Mouse (Mus musculus): Measurements from ENCODE around the gene Rassf7. TPM values are rescaled to one million over a fixed set of nuclear protein-coding genes. Genes with fewer than 3 reads are reported as not detected.

The Rassf7 gene
- total and polyA plus RNA-seq, 2 experiments from 2014 or later, result 5.8 to 43.2 TPM

- Histone ChIP-seq H3K36me3 (replicated peaks; ENCODE audit: control insufficient read depth, insufficient read depth, low read length) (peaks cover 6% of the 10 kb centered on the region; the same call in 1 of the 2 replicates), H3K27me3 (ENCODE audit: control insufficient read depth, insufficient read depth, low read length) (no peaks in the 10 kb centered on the region), H3K27ac (ENCODE audit: low read depth) (no peak overlapping the region), H3K9me3 (replicated peaks; ENCODE audit: control insufficient read depth, low read length) (no peaks in the 10 kb centered on the region), H3K4me3 (ENCODE audit: low read depth, low read length) (no peak overlapping the region), H3K4me1 (ENCODE audit: control insufficient read depth, insufficient read depth) (peaks cover 5% of the 10 kb centered on the region), H3K9ac (replicated peaks; ENCODE audit: low read depth, low read length) (no peak overlapping the region), H3K4me2 (ENCODE audit: low read depth, low read length) (no peak overlapping the region)
- 81% methylated on average over 8 of the region's 8 CpGs for WGBS
- no peak for DNase-seq (ENCODE audit: low spot score)
- TF ChIP-seq EP300 (IDR thresholded peaks at IDR 0.05; ENCODE audit: low read depth) (no peak), CTCF (IDR thresholded peaks at IDR 0.05; ENCODE audit: low read depth) (no peak)
- no peak for ATAC-seq (ENCODE audit: insufficient read depth, low read depth)
Observed at GRCm38 (mm10) chr7:141196619-141197282, 18.9 kb upstream of the Rassf7 start.

GRCm38 (mm10) chr7:141198121-141198520, 17.5 kb upstream of the Rassf7 start:
- 89% methylated on average over 4 of the region's 4 CpGs for WGBS
- DNase-seq (ENCODE audit: low spot score) (no peak), ATAC-seq (ENCODE audit: insufficient read depth, low read depth) (no peak)
- Histone ChIP-seq H3K9ac (replicated peaks; ENCODE audit: low read depth, low read length) (no peak overlapping the region), H3K36me3 (replicated peaks; ENCODE audit: control insufficient read depth, insufficient read depth, low read length) (no peaks in the 10 kb centered on the region), H3K4me3 (ENCODE audit: low read depth, low read length) (no peak overlapping the region), H3K4me1 (ENCODE audit: control insufficient read depth, insufficient read depth) (no peaks in the 10 kb centered on the region; the same call in none of the 2 replicates), H3K4me2 (ENCODE audit: low read depth, low read length) (no peak overlapping the region), H3K27ac (ENCODE audit: low read depth) (no peak overlapping the region), H3K9me3 (replicated peaks; ENCODE audit: control insufficient read depth, low read length) (no peaks in the 10 kb centered on the region), H3K27me3 (ENCODE audit: control insufficient read depth, insufficient read depth, low read length) (no peaks in the 10 kb centered on the region)
- TF ChIP-seq EP300 (IDR thresholded peaks at IDR 0.05; ENCODE audit: low read depth) (no peak), CTCF (IDR thresholded peaks at IDR 0.05; ENCODE audit: low read depth) (no peak)

GRCm38 (mm10) chr7:141204546-141204945, 11.1 kb upstream of the Rassf7 start:
- H3K9me3 ChIP-seq (replicated peaks; ENCODE audit: control insufficient read depth, low read length), result no peaks in the 10 kb centered on the region
- H3K4me3 ChIP-seq (ENCODE audit: low read depth, low read length), result no peak overlapping the region
- WGBS, result 53% methylated on average over 3 of the region's 3 CpGs
- no peak for DNase-seq (ENCODE audit: low spot score)
- H3K36me3 ChIP-seq (replicated peaks; ENCODE audit: control insufficient read depth, insufficient read depth, low read length), result no peaks in the 10 kb centered on the region
- no peak for ATAC-seq (ENCODE audit: insufficient read depth, low read depth)
- no peak overlapping the region for H3K4me2 ChIP-seq (ENCODE audit: low read depth, low read length)
- TF ChIP-seq EP300 (IDR thresholded peaks at IDR 0.05; ENCODE audit: low read depth) (no peak), CTCF (IDR thresholded peaks at IDR 0.05; ENCODE audit: low read depth) (no peak)
- no peaks in the 10 kb centered on the region for H3K27me3 ChIP-seq (ENCODE audit: control insufficient read depth, insufficient read depth, low read length)
- H3K4me1 ChIP-seq (ENCODE audit: control insufficient read depth, insufficient read depth), result no peaks in the 10 kb centered on the region
- no peak overlapping the region for H3K9ac ChIP-seq (replicated peaks; ENCODE audit: low read depth, low read length)
- no peak overlapping the region for H3K27ac ChIP-seq (ENCODE audit: low read depth)

- Histone ChIP-seq H3K9me3 (replicated peaks; ENCODE audit: control insufficient read depth, low read length) (no peaks in the 10 kb centered on the region), H3K4me3 (ENCODE audit: low read depth, low read length) (no peak overlapping the region), H3K27ac (ENCODE audit: low read depth) (no peak overlapping the region), H3K9ac (replicated peaks; ENCODE audit: low read depth, low read length) (no peak overlapping the region), H3K4me1 (ENCODE audit: control insufficient read depth, insufficient read depth) (no peaks in the 10 kb centered on the region), H3K27me3 (ENCODE audit: control insufficient read depth, insufficient read depth, low read length) (no peaks in the 10 kb centered on the region), H3K4me2 (ENCODE audit: low read depth, low read length) (no peak overlapping the region), H3K36me3 (replicated peaks; ENCODE audit: control insufficient read depth, insufficient read depth, low read length) (no peaks in the 10 kb centered on the region)
- WGBS, result 88% methylated on average over 5 of the region's 5 CpGs
- TF ChIP-seq EP300 (IDR thresholded peaks at IDR 0.05; ENCODE audit: low read depth) (no peak), CTCF (IDR thresholded peaks at IDR 0.05; ENCODE audit: low read depth) (no peak)
- ATAC-seq (ENCODE audit: insufficient read depth, low read depth) (no peak), DNase-seq (ENCODE audit: low spot score) (no peak)
Observed at GRCm38 (mm10) chr7:141205504-141205903, 10.2 kb upstream of the Rassf7 start.

GRCm38 (mm10) chr7:141206182-141206937, 9.3 kb upstream of the Rassf7 start:
- Histone ChIP-seq H3K4me2 (ENCODE audit: low read depth, low read length) (no peak overlapping the region), H3K36me3 (replicated peaks; ENCODE audit: control insufficient read depth, insufficient read depth, low read length) (no peaks in the 10 kb centered on the region), H3K9me3 (replicated peaks; ENCODE audit: control insufficient read depth, low read length) (no peaks in the 10 kb centered on the region), H3K4me1 (ENCODE audit: control insufficient read depth, insufficient read depth) (no peaks in the 10 kb centered on the region), H3K27ac (ENCODE audit: low read depth) (no peak overlapping the region), H3K9ac (replicated peaks; ENCODE audit: low read depth, low read length) (no peak overlapping the region), H3K27me3 (ENCODE audit: control insufficient read depth, insufficient read depth, low read length) (no peaks in the 10 kb centered on the region), H3K4me3 (ENCODE audit: low read depth, low read length) (no peak overlapping the region)
- ATAC-seq (ENCODE audit: insufficient read depth, low read depth) (no peak), DNase-seq (ENCODE audit: low spot score) (no peak)
- TF ChIP-seq EP300 (IDR thresholded peaks at IDR 0.05; ENCODE audit: low read depth), result no peak
- no peak for TF ChIP-seq CTCF (IDR thresholded peaks at IDR 0.05; ENCODE audit: low read depth)
- 80% methylated on average over 18 of the region's 18 CpGs for WGBS
